Mouse (Mus musculus) lung, embryonic 14.5 days (tissue): Measurements from ENCODE around the gene Zfp541. TPM values are rescaled to one million over a fixed set of nuclear protein-coding genes. Genes with fewer than 3 reads are reported as not detected.

Experiments used
- ATAC-seq: fragments of 200-750 bp; cut with Nextera tagmentation; 2 replicates; pipeline ENCODE4 v1.8.0; 2017; ENCODE audit warnings: mild to moderate bottlenecking, moderate TSS enrichment, moderate library complexity; ENCODE audit not compliant: insufficient read depth
- DNase-seq: peaks from one replicate; pipeline ENCODE4 v3.0.0-alpha.2; 2015
- H3K27ac ChIP-seq: fragments of 300-500 bp; sonication (generic); 2 replicates; pipeline ENCODE4 v1.5.1; 2014; ENCODE audit warnings: low read depth, mild to moderate bottlenecking, moderate library complexity
- H3K27me3 ChIP-seq: fragments of 300-500 bp; sonication (generic); 2 replicates; pipeline ENCODE4 v1.6.1; 2014; ENCODE audit warnings: low read length, control low read depth; ENCODE audit not compliant: insufficient read depth
- H3K36me3 ChIP-seq: fragments of 300-500 bp; sonication (generic); 2 replicates; pipeline ENCODE4 v1.6.1; 2014; ENCODE audit warnings: control low read depth; ENCODE audit not compliant: insufficient read depth
- H3K4me1 ChIP-seq: fragments of 300-500 bp; sonication (generic); 2 replicates; pipeline ENCODE4 v1.6.1; 2014; ENCODE audit warnings: antibody characterized with exemption, control low read depth; ENCODE audit not compliant: insufficient read depth
- H3K4me2 ChIP-seq: fragments of 300-500 bp; sonication (generic); 2 replicates; pipeline ENCODE4 v1.6.1; 2014; ENCODE audit warnings: mild to moderate bottlenecking
- H3K4me3 ChIP-seq: fragments of 300-500 bp; sonication (generic); 2 replicates; pipeline ENCODE4 v1.5.1; 2014; ENCODE audit warnings: low read depth, low read length
- H3K9ac ChIP-seq: fragments of 300-500 bp; sonication (generic); 2 replicates; pipeline ENCODE4 v1.6.1; 2014
- H3K9me3 ChIP-seq: fragments of 300-500 bp; sonication (generic); 2 replicates; pipeline ENCODE4 v1.6.1; 2016; ENCODE audit warnings: low read depth, low read length, control low read depth
- CTCF ChIP-seq: IDR thresholded peaks from 2 replicates; pipeline ENCODE4 v1.5.1; 2016; ENCODE audit warnings: antibody characterized with exemption, low read depth
- WGBS: fragments of 180-500 bp; shearing (Covaris S2); extraction: QIAGEN DNeasy Blood & Tissue Kit; methylation state at CpG from one replicate; pipeline ENCODE4 v1.1.7; 2014; 5-methylcytosine and 5-hydroxymethylcytosine counted together
- polyA plus RNA-seq: library from polyadenylated mRNA; unstranded; fragments of >200 nt; fragmentation: Nextera tagmentation; extraction: Ambion mirVana; gene quantifications from 2 replicates; pipeline ENCODE4 v1.2.1, GENCODE M21; 2014

The Zfp541 gene
- polyA plus RNA-seq, 1 experiment from 2014 or later, result not detected

DNA sequence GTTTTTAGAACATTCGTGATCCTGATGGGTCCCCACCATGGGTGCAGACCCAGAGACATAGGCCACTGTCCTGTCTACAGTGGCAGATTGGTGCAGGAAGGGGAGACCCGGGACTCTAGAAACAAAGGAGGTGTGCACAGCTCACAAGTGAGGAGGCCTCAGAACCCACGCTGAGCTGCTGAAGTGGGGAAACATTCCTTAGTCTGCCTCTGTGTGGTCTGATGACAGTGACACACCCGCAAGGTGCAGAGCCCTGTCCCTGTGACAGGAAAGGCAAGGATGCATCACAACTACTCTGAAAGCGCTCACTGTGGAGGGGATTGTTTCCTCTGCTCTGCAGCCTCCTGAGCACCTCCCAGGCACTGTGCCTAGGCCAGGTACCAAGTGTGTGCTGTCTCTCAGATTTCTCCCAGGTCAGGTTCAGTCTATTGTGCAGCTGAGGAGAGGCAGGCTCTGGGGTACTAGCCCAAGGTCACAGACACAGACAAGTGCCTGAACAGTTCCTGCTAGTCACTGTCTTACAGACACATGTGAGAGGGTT lies 41.1 kb downstream of the Zfp541 start:
- Histone ChIP-seq H3K4me3 (no peak overlapping the region), H3K4me2 (no peak overlapping the region), H3K9ac (no peak overlapping the region), H3K27ac (no peak overlapping the region), H3K27me3 (no peaks in the 10 kb centered on the region), H3K36me3 (peaks cover 42% of the 10 kb centered on the region), H3K4me1 (0 out of 2 replicates have a peak, but pooled peaks cover 5% of the 10 kb centered on the region), H3K9me3 (no peaks in the 10 kb centered on the region)
- no peak for ATAC-seq
- WGBS, result 76% methylated on average over 5 of the region's 5 CpGs
- no peak for TF ChIP-seq CTCF
- no peak for DNase-seq

DNA sequence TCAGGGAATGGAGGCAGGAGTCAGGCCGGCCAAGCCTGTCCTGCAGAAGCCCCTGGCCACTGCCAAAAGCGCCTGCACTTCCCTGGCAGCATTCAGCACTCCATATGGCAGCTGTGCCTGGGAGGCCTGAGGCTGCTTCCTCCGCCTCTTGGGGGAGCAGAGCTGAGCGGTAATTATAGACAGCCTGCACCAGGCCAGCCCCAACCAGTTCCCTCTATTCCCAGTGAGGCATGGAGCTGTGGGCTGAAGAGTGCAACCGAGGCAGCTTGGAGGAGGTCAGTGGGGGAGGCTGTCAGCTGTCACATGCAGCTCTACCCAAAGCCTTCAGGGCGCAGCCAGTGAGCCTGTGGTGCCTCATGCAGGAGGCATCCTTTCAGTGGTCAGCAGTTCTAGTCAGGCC lies 42.1 kb downstream of the Zfp541 start:
- H3K27ac ChIP-seq, result no peak overlapping the region
- no peak for TF ChIP-seq CTCF
- no peak overlapping the region for H3K4me2 ChIP-seq
- H3K4me1 ChIP-seq, result 0 out of 2 replicates have a peak, but pooled peaks cover 5% of the 10 kb centered on the region
- 69% methylated on average over 6 of the region's 6 CpGs for WGBS
- no peak overlapping the region for H3K4me3 ChIP-seq
- H3K9me3 ChIP-seq, result no peaks in the 10 kb centered on the region
- ATAC-seq (no peak), DNase-seq (no peak)
- H3K27me3 ChIP-seq, result no peaks in the 10 kb centered on the region
- no peak overlapping the region for H3K9ac ChIP-seq
- H3K36me3 ChIP-seq, result peaks cover 52% of the 10 kb centered on the region

DNA sequence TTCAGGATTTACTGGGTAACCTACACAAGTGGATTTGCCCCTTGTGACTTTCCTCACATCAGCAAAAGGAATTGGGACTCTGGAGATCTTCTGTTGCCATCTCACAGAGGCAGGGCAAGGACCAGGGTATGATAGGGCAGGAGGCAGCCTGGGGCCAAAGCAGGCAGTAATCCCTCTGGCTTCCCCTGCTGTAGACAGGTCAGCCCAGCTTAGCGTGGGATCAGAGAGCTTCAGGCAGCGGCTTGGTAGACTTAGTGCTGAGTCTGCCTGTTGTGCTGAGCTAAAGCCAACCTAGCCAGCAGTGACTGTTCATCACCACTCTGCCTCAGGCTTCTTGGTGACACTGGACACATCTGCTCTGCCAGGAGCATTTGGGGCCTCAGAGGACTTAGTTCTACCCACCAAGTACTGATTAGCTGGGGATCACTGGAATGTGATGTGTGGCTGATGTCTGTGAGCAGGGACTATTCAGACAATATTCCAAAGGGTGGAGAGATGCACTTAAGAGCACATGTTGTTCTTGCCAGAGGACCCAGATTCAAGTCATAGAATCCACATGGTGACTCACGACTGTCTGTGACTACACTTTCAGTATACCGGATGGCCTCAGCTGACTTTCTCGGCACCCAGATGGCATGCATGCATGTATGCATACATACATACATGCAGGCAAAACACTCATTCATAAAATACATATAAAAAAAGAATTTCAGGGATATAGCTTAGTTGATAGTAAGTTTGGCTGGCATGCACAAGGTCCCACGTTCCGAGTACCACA lies 43.2 kb downstream of the Zfp541 start:
- Histone ChIP-seq H3K4me2 (no peak overlapping the region), H3K27me3 (no peaks in the 10 kb centered on the region), H3K27ac (no peak overlapping the region), H3K9me3 (no peaks in the 10 kb centered on the region), H3K9ac (no peak overlapping the region), H3K36me3 (peaks cover 62% of the 10 kb centered on the region), H3K4me1 (no peaks in the 10 kb centered on the region), H3K4me3 (no peak overlapping the region)
- DNase-seq (no peak), ATAC-seq (no peak)
- whole genome bisulfite sequencing, result 88% methylated on average over 7 of the region's 7 CpGs
- no peak for TF ChIP-seq CTCF

DNA sequence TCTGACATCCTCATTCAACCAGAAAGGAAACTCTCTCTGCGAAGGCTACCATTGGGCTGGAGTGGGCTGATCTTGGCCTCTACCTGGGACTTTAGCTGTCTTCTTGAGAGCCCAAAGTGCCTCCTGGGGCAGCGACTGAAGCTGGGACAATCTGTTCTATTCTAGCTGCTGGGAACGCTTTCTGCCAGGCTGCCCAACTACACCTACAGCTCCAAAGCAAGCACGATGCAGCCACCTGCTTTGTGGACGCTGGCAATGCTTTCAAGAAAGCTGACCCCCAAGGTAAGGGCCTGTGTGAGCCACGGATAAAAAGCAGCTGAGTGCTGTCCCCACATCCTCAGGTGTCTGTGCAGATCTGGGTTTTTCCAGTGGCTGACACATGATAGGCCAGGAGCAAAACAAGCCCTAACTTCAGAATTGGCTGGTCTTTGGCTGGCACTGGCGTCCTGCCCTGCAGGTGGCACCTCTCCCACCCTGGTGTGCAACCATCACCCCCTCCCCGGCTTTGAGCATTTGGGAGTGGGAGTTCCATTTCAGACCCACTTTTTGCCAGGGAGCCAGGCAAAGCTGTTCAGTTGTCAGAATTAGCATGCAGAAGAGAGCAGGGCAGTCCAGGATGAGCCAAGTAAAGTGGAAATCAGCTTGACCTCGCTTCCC lies 47.4 kb downstream of the Zfp541 start:
- Histone ChIP-seq H3K27ac (no peak overlapping the region), H3K4me3 (no peak overlapping the region), H3K36me3 (peaks cover 75% of the 10 kb centered on the region), H3K4me2 (no peak overlapping the region), H3K27me3 (no peaks in the 10 kb centered on the region), H3K9ac (no peak overlapping the region), H3K4me1 (no peaks in the 10 kb centered on the region), H3K9me3 (no peaks in the 10 kb centered on the region)
- no peak for TF ChIP-seq CTCF
- no peak for ATAC-seq
- WGBS, result 89% methylated on average over 9 of the region's 9 CpGs
- no peak for DNase-seq

DNA sequence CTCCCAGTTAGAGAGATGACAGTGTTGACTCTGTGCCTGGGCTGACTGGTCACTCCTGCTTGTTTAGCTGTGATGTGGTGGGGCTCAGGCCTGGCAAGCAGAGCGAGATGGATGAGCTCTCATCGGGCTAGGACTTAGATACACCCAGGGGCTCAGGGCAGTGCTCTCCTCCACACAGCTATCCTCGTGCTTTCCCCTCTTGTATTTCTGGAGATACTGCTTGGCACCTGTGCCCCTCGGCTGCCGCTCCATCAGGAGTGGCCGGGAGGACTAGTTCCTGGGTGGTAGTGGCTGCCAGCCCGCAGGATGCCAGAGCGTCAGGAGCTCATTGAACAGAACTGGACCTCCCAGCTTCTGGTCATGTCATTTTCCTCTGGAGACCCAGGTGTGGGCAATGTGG lies 48.5 kb downstream of the Zfp541 start:
- H3K27me3 ChIP-seq, result no peaks in the 10 kb centered on the region
- ATAC-seq (no peak), DNase-seq (no peak)
- no peaks in the 10 kb centered on the region for H3K4me1 ChIP-seq
- 89% methylated on average over 8 of the region's 8 CpGs for WGBS
- no peak overlapping the region for H3K9ac ChIP-seq
- H3K4me2 ChIP-seq, result no peak overlapping the region
- H3K4me3 ChIP-seq, result no peak overlapping the region
- no peaks in the 10 kb centered on the region for H3K9me3 ChIP-seq
- H3K27ac ChIP-seq, result no peak overlapping the region
- H3K36me3 ChIP-seq, result peaks cover 78% of the 10 kb centered on the region
- TF ChIP-seq CTCF, result no peak

DNA sequence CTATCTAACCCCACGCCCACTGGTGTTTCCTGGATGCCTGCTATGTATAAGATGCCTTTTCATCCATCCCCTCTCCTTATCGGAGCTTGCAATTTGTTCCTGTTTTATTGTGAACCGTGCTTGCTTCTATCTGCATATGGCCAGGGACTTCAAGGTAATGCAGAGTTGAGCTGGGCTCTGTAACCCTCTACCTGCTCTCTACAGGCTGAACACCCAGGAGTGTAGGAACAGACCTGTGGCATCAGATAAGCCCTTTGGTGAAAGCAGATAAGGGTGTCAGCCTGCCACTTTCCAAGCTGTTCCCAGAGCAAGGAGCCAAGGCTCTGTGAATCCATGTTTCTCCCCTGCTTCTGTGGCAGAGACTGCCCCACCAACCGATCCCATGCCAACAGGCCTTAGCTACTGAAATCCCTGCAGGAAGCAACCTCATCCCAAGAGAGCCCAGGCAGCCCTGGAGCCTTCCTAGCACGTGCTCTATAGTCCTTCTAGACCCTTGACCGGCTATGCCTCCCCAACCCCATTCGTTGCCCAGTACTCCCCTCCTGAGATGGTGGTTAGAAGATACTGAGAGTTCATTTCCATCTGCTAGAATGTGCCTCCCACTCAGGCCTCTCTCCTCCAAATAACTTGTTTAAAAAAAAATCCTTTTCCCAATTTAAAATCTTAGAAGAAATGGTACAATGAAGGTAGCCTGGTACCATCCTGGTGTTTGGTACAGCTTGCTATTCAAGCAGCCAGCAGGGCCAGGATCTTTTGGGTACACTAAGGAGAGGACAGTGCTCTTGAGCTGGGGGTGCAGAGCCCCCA lies 49.9 kb downstream of the Zfp541 start:
- TF ChIP-seq CTCF, result no peak
- H3K36me3 ChIP-seq, result peaks cover 92% of the 10 kb centered on the region
- no peaks in the 10 kb centered on the region for H3K4me1 ChIP-seq
- no peak overlapping the region for H3K9ac ChIP-seq
- WGBS, result 88% methylated on average over 7 of the region's 7 CpGs
- no peaks in the 10 kb centered on the region for H3K27me3 ChIP-seq
- no peaks in the 10 kb centered on the region for H3K9me3 ChIP-seq
- no peak overlapping the region for H3K27ac ChIP-seq
- no peak for ATAC-seq
- DNase-seq, result no peak
- H3K4me3 ChIP-seq, result no peak overlapping the region
- no peak overlapping the region for H3K4me2 ChIP-seq
